Mouse (Mus musculus) G1E (cell line): Measurements from ENCODE around the gene Lhfpl2. TPM values are rescaled to one million over a fixed set of nuclear protein-coding genes. Genes with fewer than 3 reads are reported as not detected.

Source experiments
- ATAC-seq: 2 replicates; pipeline ENCODE4 v1.8.0; 2016; ENCODE audit warnings: mild to moderate bottlenecking; ENCODE audit not compliant: insufficient number of reproducible peaks, poor library complexity, low FRiP score, severe bottlenecking; ENCODE audit errors: extremely low read depth
- DNase-seq: peaks from one replicate; pipeline ENCODE4 v3.0.0; 2012; ENCODE audit warnings: low spot score
- H3K27me3 ChIP-seq: 2 replicates; pipeline ENCODE4 v1.6.1; 2012; ENCODE audit warnings: mild to moderate bottlenecking, low read length, inconsistent platforms; ENCODE audit not compliant: insufficient read depth
- H3K36me3 ChIP-seq: replicated peaks from 2 replicates; pipeline ENCODE3; 2012; ENCODE audit warnings: mild to moderate bottlenecking, inconsistent platforms
- H3K4me1 ChIP-seq: 2 replicates; pipeline ENCODE4 v1.6.1; 2012; ENCODE audit warnings: low read depth, low read length, inconsistent platforms, mixed read lengths; ENCODE audit not compliant: insufficient read depth
- H3K4me3 ChIP-seq: 2 replicates; pipeline ENCODE4 v1.5.1; 2012; ENCODE audit warnings: low read depth, mild to moderate bottlenecking, inconsistent platforms, low read length, moderate library complexity, mixed read lengths
- H3K9me3 ChIP-seq: replicated peaks from 2 replicates; pipeline ENCODE4 v1.6.1; 2012; ENCODE audit warnings: inconsistent platforms
- CTCF ChIP-seq: IDR thresholded peaks from 2 replicates; pipeline ENCODE4 v1.5.1; 2012; ENCODE audit warnings: low read depth, low read length, inconsistent platforms, mixed read lengths
- GATA1 ChIP-seq: IDR thresholded peaks from 2 replicates; pipeline ENCODE4 v1.6.1; 2012; ENCODE audit warnings: borderline replicate concordance, low read length, inconsistent platforms, mixed read lengths
- GATA2 ChIP-seq: IDR thresholded peaks from 2 replicates; pipeline ENCODE4 v1.6.1; 2012; ENCODE audit warnings: low read depth, low read length, inconsistent platforms, borderline replicate concordance
- POLR2AphosphoS5 ChIP-seq: IDR thresholded peaks from 2 replicates; pipeline ENCODE4 v1.6.1; 2012; ENCODE audit warnings: low read depth, low read length, inconsistent platforms; ENCODE audit not compliant: insufficient replicate concordance
- TAL1 ChIP-seq: conservative IDR thresholded peaks from 2 replicates; pipeline ENCODE4 v1.6.1; 2012; ENCODE audit warnings: low read depth, low read length, inconsistent platforms, mixed read lengths
- polyA plus RNA-seq: library from polyadenylated mRNA; stranded (reverse); fragments of >175 nt; gene quantifications from 2 replicates; pipeline ENCODE4 v1.2.3, GENCODE M21; 2012
- total RNA-seq, 2 experiments: library from RNA; stranded (forward) in 1 of 2; stranded (reverse) in 1 of 2; fragments of 200-1000 nt in 1 of 2; fragments of >200 nt in 1 of 2; fragmentation: Nextera tagmentation in 1 of 2; gene quantifications; 2 replicates each; pipeline ENCODE4 v1.2.3; 2014 to 2017

The Lhfpl2 gene
- total and polyA plus RNA-seq, 3 experiments, result 0.16 TPM; not detected in 2

DNA sequence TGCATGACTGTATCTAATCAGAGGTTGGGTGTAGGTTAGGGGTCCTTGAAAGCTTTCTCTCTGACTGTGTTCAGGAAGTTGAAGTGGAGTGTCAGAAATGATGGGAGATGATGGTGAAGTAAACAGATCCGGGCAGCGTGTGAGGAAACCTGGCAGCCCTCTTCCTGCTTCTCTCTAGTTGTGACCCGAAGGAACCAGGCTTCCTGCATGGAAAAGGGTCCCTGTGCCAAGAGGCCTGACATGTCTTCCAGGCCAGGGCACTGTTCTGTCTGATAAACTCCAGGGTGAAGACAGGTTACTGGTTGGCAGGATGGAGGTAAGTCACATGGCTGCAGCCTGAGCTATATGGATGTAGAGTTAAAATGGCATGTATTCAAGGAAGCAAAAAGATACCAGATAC, 13.3 kb downstream of the Lhfpl2 start:
- no peak for TF ChIP-seq GATA1
- no peak for TF ChIP-seq TAL1
- no peak for TF ChIP-seq POLR2AphosphoS5
- no peak for TF ChIP-seq CTCF
- TF ChIP-seq GATA2, result no peak
- Histone ChIP-seq H3K27me3 (peaks cover 10% of the 10 kb centered on the region), H3K4me3 (no peak overlapping the region), H3K36me3 (no peaks in the 10 kb centered on the region), H3K4me1 (no peaks in the 10 kb centered on the region), H3K9me3 (no peaks in the 10 kb centered on the region)
- ATAC-seq (no peak), DNase-seq (no peak)

DNA sequence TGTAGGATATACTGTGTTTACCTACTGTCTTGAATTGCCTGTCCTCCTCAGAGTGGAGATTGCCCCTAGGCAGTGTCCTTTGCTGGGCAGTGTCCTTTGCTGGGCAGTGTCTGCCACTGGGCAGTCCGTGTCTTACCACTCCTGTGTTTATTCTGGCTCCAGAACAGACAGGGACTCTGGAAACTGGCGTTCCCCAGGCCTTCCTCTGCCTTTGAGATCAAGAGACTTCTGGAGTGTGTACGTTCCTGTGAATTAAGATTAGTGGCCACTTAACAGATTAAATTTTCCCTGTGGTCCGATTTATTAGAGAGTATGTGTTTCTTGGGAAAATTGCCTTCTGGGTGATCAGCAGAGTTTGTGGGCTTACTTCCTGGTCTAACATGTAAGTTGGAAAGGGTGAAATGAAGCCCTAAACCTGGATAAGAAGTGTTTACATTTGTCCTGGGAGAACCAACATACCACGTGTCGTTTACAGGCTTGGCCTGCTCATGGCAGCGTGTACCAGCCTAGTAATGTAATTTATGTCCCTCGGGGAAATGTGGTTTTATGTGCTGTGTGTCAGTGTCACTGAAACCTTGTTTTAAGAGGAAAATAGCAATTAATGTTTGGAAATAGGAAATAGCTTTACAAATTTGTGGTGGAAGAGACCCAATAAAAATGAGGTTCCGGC, 15.6 kb downstream of the Lhfpl2 start:
- no peak for ATAC-seq
- no peaks in the 10 kb centered on the region for H3K9me3 ChIP-seq
- no peak for TF ChIP-seq GATA1
- TF ChIP-seq CTCF, result no peak
- no peak for TF ChIP-seq GATA2

DNA sequence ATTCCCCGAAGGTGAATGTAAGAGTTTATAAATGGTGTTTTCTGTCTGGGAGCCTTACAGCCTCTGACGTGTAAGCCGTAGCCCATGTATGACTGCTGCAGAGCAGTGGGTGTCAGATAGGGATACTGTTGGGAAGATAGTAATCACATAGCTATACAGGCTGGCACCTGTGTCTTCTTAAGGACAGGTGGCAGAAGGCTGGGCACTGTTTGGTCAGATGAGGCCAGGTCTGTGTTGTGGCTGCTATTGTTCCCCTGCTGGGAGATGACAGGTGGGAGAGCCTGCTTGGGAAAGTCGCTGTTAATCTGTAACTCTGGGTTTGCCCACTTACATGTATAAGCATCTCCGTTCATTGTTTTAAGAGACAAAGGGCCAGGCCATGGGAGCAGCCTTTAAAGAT, 16.1 kb downstream of the Lhfpl2 start:
- Histone ChIP-seq H3K27me3 (no peaks in the 10 kb centered on the region; the same call in 1 of the 2 replicates), H3K9me3 (no peaks in the 10 kb centered on the region), H3K4me3 (no peak overlapping the region), H3K36me3 (no peaks in the 10 kb centered on the region), H3K4me1 (no peaks in the 10 kb centered on the region)
- ATAC-seq (no peak), DNase-seq (no peak)
- TF ChIP-seq POLR2AphosphoS5, result no peak
- TF ChIP-seq GATA1, result no peak
- no peak for TF ChIP-seq TAL1
- no peak for TF ChIP-seq GATA2
- no peak for TF ChIP-seq CTCF

More for the DNA sequence above, 15.6 kb downstream of the Lhfpl2 start:
- DNase-seq, result no peak
- Histone ChIP-seq H3K27me3 (no peaks in the 10 kb centered on the region; the same call in 1 of the 2 replicates), H3K36me3 (no peaks in the 10 kb centered on the region), H3K4me1 (no peaks in the 10 kb centered on the region), H3K4me3 (no peak overlapping the region)

DNA sequence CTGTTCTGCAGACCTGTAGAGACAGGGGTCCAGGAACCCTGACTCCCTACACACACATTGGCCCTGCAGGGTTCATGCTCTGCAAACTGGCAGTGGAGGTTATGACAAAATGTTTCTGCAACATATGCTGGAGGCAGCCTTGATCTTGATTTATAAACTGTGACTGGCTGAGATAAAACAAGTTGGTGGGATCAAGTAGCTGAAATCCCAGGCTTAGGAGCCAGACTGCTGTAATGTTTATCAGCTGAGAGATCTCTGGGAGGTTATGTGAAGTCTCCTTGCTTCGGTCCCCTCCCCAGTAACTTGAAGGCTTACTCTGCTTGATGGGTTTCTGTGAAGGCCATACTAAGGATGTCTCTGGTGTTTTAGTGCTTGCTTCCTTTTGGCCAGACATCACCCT, 17.6 kb downstream of the Lhfpl2 start:
- no peaks in the 10 kb centered on the region for H3K36me3 ChIP-seq
- DNase-seq, result no peak
- H3K27me3 ChIP-seq, result no peaks in the 10 kb centered on the region; the same call in 1 of the 2 replicates
- TF ChIP-seq CTCF, result no peak
- no peak for TF ChIP-seq GATA1
- no peak for TF ChIP-seq GATA2
- TF ChIP-seq POLR2AphosphoS5, result no peak
- TF ChIP-seq TAL1, result no peak
- no peaks in the 10 kb centered on the region for H3K9me3 ChIP-seq
- H3K4me3 ChIP-seq, result no peak overlapping the region
- H3K4me1 ChIP-seq, result no peaks in the 10 kb centered on the region
- ATAC-seq, result no peak

DNA sequence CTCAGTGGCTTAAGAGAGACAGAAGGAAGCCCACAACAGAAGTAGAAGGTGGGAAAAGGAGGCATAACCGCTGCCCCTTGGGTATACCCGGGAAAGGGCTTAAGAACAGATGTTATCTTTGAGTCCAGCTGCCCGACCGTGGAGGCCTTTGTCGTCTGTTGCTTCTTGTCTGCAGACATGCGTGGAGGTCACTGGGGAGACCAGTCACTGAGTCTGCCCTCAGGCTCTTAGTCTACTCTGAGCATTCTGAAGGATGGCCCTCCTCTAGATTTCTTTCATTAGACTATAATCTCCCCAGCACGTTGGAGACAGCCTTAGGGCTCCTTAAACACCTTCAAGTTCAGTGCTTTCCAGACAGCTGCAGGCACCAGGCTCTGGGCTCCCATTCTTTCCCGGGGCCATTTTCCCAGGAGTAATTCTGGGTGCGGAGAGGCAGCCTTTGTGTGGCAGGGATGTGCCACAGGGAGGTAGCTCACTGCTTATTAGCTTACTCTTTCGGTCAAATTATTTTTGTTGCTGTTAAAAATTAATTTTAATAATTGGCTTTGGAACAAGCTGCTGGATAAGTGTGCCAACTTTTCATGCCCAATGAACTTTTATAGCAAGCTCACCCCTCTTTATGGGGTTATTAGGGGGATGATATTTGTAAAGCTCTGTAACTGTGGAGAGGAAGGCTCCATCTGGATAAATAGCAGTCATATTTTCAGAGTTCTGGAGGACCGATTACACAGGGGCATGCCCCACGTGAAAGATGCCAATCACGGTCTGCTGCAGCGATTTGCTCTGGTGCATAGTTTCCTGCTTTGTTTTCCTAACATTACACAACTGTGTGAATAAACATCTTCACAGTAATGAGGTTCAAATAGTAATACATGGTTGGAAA, 19.8 kb downstream of the Lhfpl2 start:
- no peak for ATAC-seq
- no peak for TF ChIP-seq CTCF
- no peak for TF ChIP-seq GATA2
- TF ChIP-seq POLR2AphosphoS5, result no peak
- TF ChIP-seq TAL1, result no peak
- H3K27me3 ChIP-seq, result no peaks in the 10 kb centered on the region; the same call in 1 of the 2 replicates

DNA sequence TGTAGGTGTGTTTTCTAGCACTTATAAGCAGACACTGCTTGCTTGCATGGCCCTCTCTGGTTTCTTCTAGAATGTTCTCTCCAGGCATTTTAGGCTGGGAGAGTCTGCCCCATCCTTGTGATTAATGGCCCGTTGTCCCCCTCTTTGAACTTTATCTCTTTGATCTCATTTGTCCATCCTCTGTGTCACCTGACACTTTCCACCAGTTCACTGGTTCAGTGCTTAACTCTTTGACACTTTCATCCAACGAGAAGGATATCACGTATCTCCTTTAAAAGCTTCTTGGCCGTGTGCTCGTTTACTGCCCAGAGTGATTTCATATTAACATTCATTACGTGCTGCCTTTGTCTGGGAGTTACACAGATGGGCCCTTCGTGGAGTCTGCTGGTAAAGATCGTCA, 25.6 kb downstream of the Lhfpl2 start:
- DNase-seq (no peak), ATAC-seq (no peak)
- no peak overlapping the region for H3K4me3 ChIP-seq
- H3K36me3 ChIP-seq, result no peaks in the 10 kb centered on the region
- H3K4me1 ChIP-seq, result no peaks in the 10 kb centered on the region
- TF ChIP-seq GATA2 (no peak), CTCF (no peak), TAL1 (no peak), GATA1 (no peak), POLR2AphosphoS5 (no peak)
- H3K9me3 ChIP-seq, result no peaks in the 10 kb centered on the region
- H3K27me3 ChIP-seq, result peaks cover 3% of the 10 kb centered on the region; the same call in 1 of the 2 replicates

More for the DNA sequence above, 19.8 kb downstream of the Lhfpl2 start:
- no peaks in the 10 kb centered on the region for H3K9me3 ChIP-seq
- H3K4me1 ChIP-seq, result no peaks in the 10 kb centered on the region
- H3K4me3 ChIP-seq, result no peak overlapping the region
- DNase-seq, result no peak
- no peaks in the 10 kb centered on the region for H3K36me3 ChIP-seq
